Mouse (Mus musculus): Measurements from ENCODE around the gene Aebp2. TPM values are rescaled to one million over a fixed set of nuclear protein-coding genes. Genes with fewer than 3 reads are reported as not detected.
A peak's percentile ranks its signal among the peaks of the same experiment; 100 is the strongest.

Gene Aebp2
- total and polyA plus RNA-seq, 2 experiments from 2014 or later = 5.2 to 14.8 TPM

DNA sequence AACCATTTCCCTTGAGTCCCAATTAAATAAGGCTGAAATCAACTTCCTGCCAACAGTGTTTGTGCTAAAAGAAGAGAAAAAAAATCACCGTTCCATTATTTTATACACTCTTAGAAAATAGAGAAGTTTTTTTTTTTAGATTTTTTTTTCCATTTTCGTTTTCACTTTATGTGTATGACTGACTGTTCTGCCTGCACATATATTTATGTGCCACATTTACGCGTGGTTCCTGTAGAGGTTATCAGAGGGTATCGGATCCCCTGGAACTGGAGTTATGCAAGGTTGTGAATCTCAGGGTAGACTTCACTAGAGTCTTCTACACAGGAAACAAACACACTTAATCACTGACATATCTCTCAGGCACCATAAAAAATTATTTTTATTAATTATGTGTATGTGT is 12.3 kb upstream of the Aebp2 start:
- TF ChIP-seq EP300 (IDR thresholded peaks at IDR 0.05; ENCODE audit: low read depth) (no peak), CTCF (IDR thresholded peaks at IDR 0.05; ENCODE audit: low read depth) (no peak)
- no peak overlapping the region for H3K4me2 ChIP-seq (ENCODE audit: low read depth, low read length)
- DNase-seq (ENCODE audit: low spot score) = no peak
- no peaks in the 10 kb centered on the region for H3K27me3 ChIP-seq (ENCODE audit: control insufficient read depth, insufficient read depth, low read length)
- H3K4me1 ChIP-seq (ENCODE audit: control insufficient read depth, insufficient read depth) = 0 out of 2 replicates have a peak, but pooled peaks cover 10% of the 10 kb centered on the region
- no peaks in the 10 kb centered on the region for H3K9me3 ChIP-seq (replicated peaks; ENCODE audit: control insufficient read depth, low read length)
- no peak for ATAC-seq (ENCODE audit: insufficient read depth, low read depth)
- WGBS = 79% methylated on average over 5 of the region's 5 CpGs
- no peak overlapping the region for H3K4me3 ChIP-seq (ENCODE audit: low read depth, low read length)
- H3K9ac ChIP-seq (replicated peaks; ENCODE audit: low read depth, low read length) = no peak overlapping the region
- H3K36me3 ChIP-seq (replicated peaks; ENCODE audit: control insufficient read depth, insufficient read depth, low read length) = no peaks in the 10 kb centered on the region
- no peak overlapping the region for H3K27ac ChIP-seq (ENCODE audit: low read depth)

GRCm38 (mm10) chr6:140611282-140611681 is 11.2 kb upstream of the Aebp2 start:
- no peaks in the 10 kb centered on the region for H3K36me3 ChIP-seq (replicated peaks; ENCODE audit: control insufficient read depth, insufficient read depth, low read length)
- H3K4me1 ChIP-seq (ENCODE audit: control insufficient read depth, insufficient read depth) = 0 out of 2 replicates have a peak, but pooled peaks cover 10% of the 10 kb centered on the region
- WGBS = 70% methylated on average over 4 of the region's 4 CpGs
- no peaks in the 10 kb centered on the region for H3K9me3 ChIP-seq (replicated peaks; ENCODE audit: control insufficient read depth, low read length)
- DNase-seq (ENCODE audit: low spot score) = no peak
- H3K27me3 ChIP-seq (ENCODE audit: control insufficient read depth, insufficient read depth, low read length) = no peaks in the 10 kb centered on the region
- no peak overlapping the region for H3K4me3 ChIP-seq (ENCODE audit: low read depth, low read length)
- H3K4me2 ChIP-seq (ENCODE audit: low read depth, low read length) = 0 out of 2 replicates have a peak overlapping the region, but pooled peaks have one; percentile 12
- no peak overlapping the region for H3K9ac ChIP-seq (replicated peaks; ENCODE audit: low read depth, low read length)
- H3K27ac ChIP-seq (ENCODE audit: low read depth) = peak overlapping the region; percentile 38; the same call in 1 of the 2 replicates
- TF ChIP-seq CTCF (IDR thresholded peaks at IDR 0.05; ENCODE audit: low read depth) (no peak), EP300 (IDR thresholded peaks at IDR 0.05; ENCODE audit: low read depth) (no peak)
- ATAC-seq (ENCODE audit: insufficient read depth, low read depth) = no peak

GRCm38 (mm10) chr6:140611893-140612473 is 10.5 kb upstream of the Aebp2 start:
- no peak overlapping the region for H3K9ac ChIP-seq (replicated peaks; ENCODE audit: low read depth, low read length)
- WGBS = 66% methylated on average over 13 of the region's 13 CpGs
- H3K27ac ChIP-seq (ENCODE audit: low read depth) = peak overlapping the region; percentile 38
- no peaks in the 10 kb centered on the region for H3K9me3 ChIP-seq (replicated peaks; ENCODE audit: control insufficient read depth, low read length)
- H3K4me3 ChIP-seq (ENCODE audit: low read depth, low read length) = no peak overlapping the region
- H3K36me3 ChIP-seq (replicated peaks; ENCODE audit: control insufficient read depth, insufficient read depth, low read length) = no peaks in the 10 kb centered on the region
- H3K4me2 ChIP-seq (ENCODE audit: low read depth, low read length) = 0 out of 2 replicates have a peak overlapping the region, but pooled peaks have one; percentile 12
- H3K4me1 ChIP-seq (ENCODE audit: control insufficient read depth, insufficient read depth) = 0 out of 2 replicates have a peak, but pooled peaks cover 10% of the 10 kb centered on the region
- no peaks in the 10 kb centered on the region for H3K27me3 ChIP-seq (ENCODE audit: control insufficient read depth, insufficient read depth, low read length)
- DNase-seq (ENCODE audit: low spot score) (no peak), ATAC-seq (ENCODE audit: insufficient read depth, low read depth) (no peak)
- no peak for TF ChIP-seq CTCF (IDR thresholded peaks at IDR 0.05; ENCODE audit: low read depth)
- no peak for TF ChIP-seq EP300 (IDR thresholded peaks at IDR 0.05; ENCODE audit: low read depth)

DNA sequence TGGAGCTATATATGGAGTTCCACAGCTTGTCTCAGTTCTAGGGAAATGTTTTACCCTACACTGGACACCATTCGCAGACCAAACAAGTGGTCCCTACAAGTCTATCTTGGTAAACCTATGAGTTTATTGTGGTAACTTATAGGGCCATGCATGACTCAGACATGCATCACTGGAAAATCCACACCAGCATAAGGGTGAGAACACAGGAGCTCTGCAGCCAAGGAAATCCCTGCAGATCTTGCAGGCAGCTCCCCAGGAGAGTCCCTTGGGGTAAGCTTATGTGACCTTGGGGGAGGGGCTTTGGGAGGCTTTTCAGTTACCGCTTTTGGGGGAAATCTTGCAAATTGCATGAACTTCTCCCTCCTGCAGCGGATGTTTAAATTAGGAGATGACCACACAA is 8.6 kb upstream of the Aebp2 start:
- no peak overlapping the region for H3K27ac ChIP-seq (ENCODE audit: low read depth)
- ATAC-seq (ENCODE audit: insufficient read depth, low read depth) (no peak), DNase-seq (ENCODE audit: low spot score) (no peak)
- H3K36me3 ChIP-seq (replicated peaks; ENCODE audit: control insufficient read depth, insufficient read depth, low read length) = no peaks in the 10 kb centered on the region
- WGBS = 78% methylated on average over 3 of the region's 3 CpGs
- H3K4me3 ChIP-seq (ENCODE audit: low read depth, low read length) = no peak overlapping the region
- no peaks in the 10 kb centered on the region for H3K27me3 ChIP-seq (ENCODE audit: control insufficient read depth, insufficient read depth, low read length)
- TF ChIP-seq EP300 (IDR thresholded peaks at IDR 0.05; ENCODE audit: low read depth) = no peak
- no peak for TF ChIP-seq CTCF (IDR thresholded peaks at IDR 0.05; ENCODE audit: low read depth)
- H3K4me2 ChIP-seq (ENCODE audit: low read depth, low read length) = no peak overlapping the region
- H3K9me3 ChIP-seq (replicated peaks; ENCODE audit: control insufficient read depth, low read length) = no peaks in the 10 kb centered on the region
- 0 out of 2 replicates have a peak, but pooled peaks cover 10% of the 10 kb centered on the region for H3K4me1 ChIP-seq (ENCODE audit: control insufficient read depth, insufficient read depth)
- no peak overlapping the region for H3K9ac ChIP-seq (replicated peaks; ENCODE audit: low read depth, low read length)

DNA sequence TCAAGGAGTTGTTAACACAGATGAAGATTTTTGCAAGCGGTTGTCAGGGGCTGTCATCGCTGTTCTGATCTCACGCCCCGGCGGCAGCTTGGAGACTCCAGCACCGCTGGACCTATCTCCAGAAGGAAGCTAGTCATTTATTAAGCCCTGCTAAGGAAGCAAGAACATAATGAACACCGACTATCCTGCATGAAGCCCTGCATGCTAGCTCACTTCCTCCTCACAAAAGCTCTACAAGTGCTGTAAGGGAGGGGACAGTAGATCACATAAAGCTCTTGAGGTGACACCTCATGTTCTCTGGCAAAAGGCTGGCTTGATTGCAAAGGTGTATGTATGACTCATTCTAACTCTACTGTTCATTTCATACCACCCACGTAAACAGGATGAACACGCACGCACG is 7.8 kb upstream of the Aebp2 start:
- H3K9ac ChIP-seq (replicated peaks; ENCODE audit: low read depth, low read length) = no peak overlapping the region
- no peak for TF ChIP-seq CTCF (IDR thresholded peaks at IDR 0.05; ENCODE audit: low read depth)
- no peak for TF ChIP-seq EP300 (IDR thresholded peaks at IDR 0.05; ENCODE audit: low read depth)
- no peaks in the 10 kb centered on the region for H3K36me3 ChIP-seq (replicated peaks; ENCODE audit: control insufficient read depth, insufficient read depth, low read length)
- ATAC-seq (ENCODE audit: insufficient read depth, low read depth) (no peak), DNase-seq (ENCODE audit: low spot score) (no peak)
- H3K4me2 ChIP-seq (ENCODE audit: low read depth, low read length) = no peak overlapping the region
- no peaks in the 10 kb centered on the region for H3K27me3 ChIP-seq (ENCODE audit: control insufficient read depth, insufficient read depth, low read length)
- no peak overlapping the region for H3K4me3 ChIP-seq (ENCODE audit: low read depth, low read length)
- H3K9me3 ChIP-seq (replicated peaks; ENCODE audit: control insufficient read depth, low read length) = no peaks in the 10 kb centered on the region
- 57% methylated on average over 11 of the region's 11 CpGs for WGBS
- 0 out of 2 replicates have a peak, but pooled peaks cover 15% of the 10 kb centered on the region for H3K4me1 ChIP-seq (ENCODE audit: control insufficient read depth, insufficient read depth)
- H3K27ac ChIP-seq (ENCODE audit: low read depth) = no peak overlapping the region

Measured in heart, postnatal 0 days (tissue).